Mouse (Mus musculus) midbrain, embryonic 10.5 days (tissue): Measurements from ENCODE around the gene Faf2. TPM values are rescaled to one million over a fixed set of nuclear protein-coding genes. Genes with fewer than 3 reads are reported as not detected.

Source experiments
- microRNA-seq: library from miRNA; unstranded; fragments of <30 nt; microRNA quantifications from one replicate; pipeline ENCODE4, GENCODE M21; 2017
- polyA plus RNA-seq: library from polyadenylated mRNA; unstranded; fragments of >200 nt; fragmentation: Nextera tagmentation; extraction: Ambion mirVana; gene quantifications from 2 replicates; pipeline ENCODE4 v1.2.1, GENCODE M21; 2016

Faf2 gene
- polyA plus RNA-seq, 1 experiment from 2014 or later, result 89.7 TPM

Small RNA genes lying within 50 kb of the gene (microRNA-seq; reads per million reads assigned to microRNA genes)
- not detected for gene Gm24195

Other genes with a start within 250 kb of the Faf2 start
- 195 and 200 TPM in 2 replicates for gene Thoc3, start 152.9 kb upstream of the Faf2 start, polyA plus RNA-seq
- gene Simc1, start 118.0 kb upstream of the Faf2 start, polyA plus RNA-seq, result 12.0 and 12.8 TPM in 2 replicates
- gene 4833439L19Rik, start 56.3 kb upstream of the Faf2 start, polyA plus RNA-seq, result 215 and 266 TPM in 2 replicates
- gene Arl10, start 46.8 kb upstream of the Faf2 start, polyA plus RNA-seq, result 28.6 and 29.7 TPM in 2 replicates
- gene Nop16, start 31.7 kb upstream of the Faf2 start, polyA plus RNA-seq, result 89.7 and 105 TPM in 2 replicates
- gene Higd2a, start 31.6 kb upstream of the Faf2 start, polyA plus RNA-seq, result 155 and 156 TPM in 2 replicates
- 18.7 and 24.3 TPM in 2 replicates for gene Cltb, start 10.4 kb upstream of the Faf2 start, polyA plus RNA-seq
- gene Rnf44, start 72.1 kb downstream of the Faf2 start, polyA plus RNA-seq, result 90.1 and 98.8 TPM in 2 replicates
- gene Cdhr2, start 79.7 kb downstream of the Faf2 start, polyA plus RNA-seq, result not detected in 2 replicates
- gene Gprin1, start 128.1 kb downstream of the Faf2 start, polyA plus RNA-seq, result 0.88 and 1.1 TPM in 2 replicates
- gene Sncb, start 144.8 kb downstream of the Faf2 start, polyA plus RNA-seq, result 1.5 TPM in 2 replicates
- not detected in 2 replicates for gene Eif4e1b, start 162.2 kb downstream of the Faf2 start, polyA plus RNA-seq
- gene Tspan17, start 167.6 kb downstream of the Faf2 start, polyA plus RNA-seq, result 12.9 and 20.6 TPM in 2 replicates